Mouse (Mus musculus) liver, adult 2 months (tissue): ENCODE measurements around the gene Trmt61a.

Source experiments
- CTCF ChIP-seq: fragments of 200-500 bp; IDR thresholded peaks from 2 replicates; pipeline ENCODE4 v1.5.1; 2011; ENCODE audit warnings: low read depth, low read length, control low read depth
- POLR2A ChIP-seq: fragments of 200-500 bp; IDR thresholded peaks from 2 replicates; pipeline ENCODE4 v1.6.1; 2011; ENCODE audit warnings: low read length, control low read depth; ENCODE audit not compliant: insufficient read depth; ENCODE audit errors: extremely low read depth

GRCm38 (mm10) chr12:111682003-111682402 lies 4.1 kb downstream of the Trmt61a start:
- TF ChIP-seq CTCF (no peak), POLR2A (no peak)
